Comparison of ENCODE assay signal across 8 mouse cellular contexts in the genomic region with DNA sequence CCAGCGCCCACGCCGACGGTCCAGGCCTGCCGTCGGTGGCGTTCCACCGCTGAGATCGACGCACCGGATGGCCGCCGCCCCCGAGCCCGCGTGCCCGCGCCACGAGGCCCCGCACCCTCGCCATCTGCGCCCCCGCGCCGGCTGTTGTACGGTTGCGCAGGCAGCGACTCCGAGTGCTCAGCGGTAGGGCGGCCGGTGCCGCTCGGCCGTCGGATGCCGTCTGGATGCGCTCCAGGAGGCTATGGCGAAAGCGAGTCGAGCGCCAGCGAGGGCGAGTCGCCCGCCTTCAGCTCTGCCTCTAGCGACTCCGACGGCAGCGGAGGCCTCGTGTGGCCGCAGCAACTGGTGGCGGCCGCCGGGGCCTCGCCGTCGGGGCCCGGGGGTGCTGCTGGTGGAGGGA. TPM values are rescaled to one million over a fixed set of nuclear protein-coding genes. Genes with fewer than 3 reads are reported as not detected.
A peak's percentile ranks its signal among the peaks of the same experiment; 100 is the strongest.
DNase-seq lines count a peak whose midpoint lies in the region; ATAC-seq lines count a peak whose summit lies in the region.
"Had no signal": no experiment of that assay in that cellular context is flagged by ENCODE, and none has a peak within 500 bp of the region (broad histone marks: within the 10 kb centered on the region; RNA-seq: fewer than 3 reads in every experiment).

No protein-coding gene starts in this region.

- ATAC-seq in lung, embryonic 15.5 days (ENCODE audit: borderline replicate concordance, extremely low read depth, low FRiP score, low TSS enrichment), result no peak
- no peak for ATAC-seq in forebrain, embryonic 11.5 days (replicated peaks; ENCODE audit: low FRiP score)
- ATAC-seq in intestine, embryonic 16.5 days, result no peak
- ATAC-seq in stomach, embryonic 15.5 days (ENCODE audit: insufficient read depth, low FRiP score, low read depth), result no peak

- peaks cover 28% of the 10 kb centered on the region for H3K27me3 ChIP-seq in lung, embryonic 15.5 days
- H3K27me3 ChIP-seq in forebrain, embryonic 11.5 days (ENCODE audit: control insufficient read depth, insufficient read depth, low read length), result peaks cover 35% of the 10 kb centered on the region
- peaks cover 19% of the 10 kb centered on the region for H3K27me3 ChIP-seq in intestine, embryonic 16.5 days (replicated peaks; ENCODE audit: control insufficient read depth, insufficient read depth, low read length)
- peaks cover 16% of the 10 kb centered on the region; the same call in 1 of the 2 replicates for H3K27me3 ChIP-seq in stomach, embryonic 15.5 days (replicated peaks)

- peak overlapping the region; percentile 36 for H3K4me3 ChIP-seq in lung, embryonic 15.5 days
- peak overlapping the region; percentile 21; the same call in 1 of the 2 replicates for H3K4me3 ChIP-seq in forebrain, embryonic 11.5 days (ENCODE audit: low read depth, low read length)
- peak overlapping the region; percentile 42 for H3K4me3 ChIP-seq in intestine, embryonic 16.5 days (ENCODE audit: low read length)
- peak overlapping the region; percentile 1; the same call in 1 of the 2 replicates for H3K4me3 ChIP-seq in stomach, embryonic 15.5 days (replicated peaks)

- H3K9ac ChIP-seq in lung, embryonic 15.5 days, result no peak overlapping the region
- no peak overlapping the region for H3K9ac ChIP-seq in forebrain, embryonic 11.5 days (ENCODE audit: low read length)
- H3K9ac ChIP-seq in intestine, embryonic 16.5 days (ENCODE audit: low read depth, low read length), result 0 out of 2 replicates have a peak overlapping the region, but pooled peaks have one; percentile 40
- no peak overlapping the region for H3K9ac ChIP-seq in stomach, embryonic 15.5 days

- WGBS in lung, embryonic 15.5 days, result 56% methylated on average over 59 of the region's 59 CpGs
- WGBS in forebrain, embryonic 11.5 days, result 40% methylated on average over 59 of the region's 59 CpGs
- 50% methylated on average over 59 of the region's 59 CpGs for WGBS in intestine, embryonic 16.5 days
- 52% methylated on average over 59 of the region's 59 CpGs for WGBS in stomach, embryonic 15.5 days

- peaks cover 10% of the 10 kb centered on the region; the same call in 1 of the 2 replicates for H3K9me3 ChIP-seq in lung, embryonic 15.5 days
- peaks cover 7% of the 10 kb centered on the region for H3K9me3 ChIP-seq in forebrain, embryonic 11.5 days (ENCODE audit: control insufficient read depth, low read length)
- peaks cover 15% of the 10 kb centered on the region for H3K9me3 ChIP-seq in intestine, embryonic 16.5 days (ENCODE audit: control insufficient read depth, low read length)
- H3K9me3 ChIP-seq in stomach, embryonic 15.5 days, result 0 out of 2 replicates have a peak, but pooled peaks cover 9% of the 10 kb centered on the region

- peak overlapping the region; percentile 45; the same call in 1 of the 2 replicates for H3K4me2 ChIP-seq in lung, embryonic 15.5 days
- no peak overlapping the region for H3K4me2 ChIP-seq in forebrain, embryonic 11.5 days (ENCODE audit: low read depth, low read length, severe bottlenecking)
- H3K4me2 ChIP-seq in intestine, embryonic 16.5 days (ENCODE audit: low read depth, low read length), result peak overlapping the region; percentile 44; the same call in 1 of the 2 replicates
- no peak overlapping the region; the same call in 1 of the 2 replicates for H3K4me2 ChIP-seq in stomach, embryonic 15.5 days

- peaks cover 38% of the 10 kb centered on the region for H3K36me3 ChIP-seq in lung, embryonic 15.5 days
- peaks cover 3% of the 10 kb centered on the region; the same call in 1 of the 2 replicates for H3K36me3 ChIP-seq in forebrain, embryonic 11.5 days (ENCODE audit: control insufficient read depth, insufficient read depth, low read length)
- peaks cover 32% of the 10 kb centered on the region for H3K36me3 ChIP-seq in intestine, embryonic 16.5 days (ENCODE audit: control insufficient read depth, insufficient read depth, low read length)
- H3K36me3 ChIP-seq in stomach, embryonic 15.5 days, result peaks cover 37% of the 10 kb centered on the region

- DNase-seq in lung, adult 18-20 months, result no peak
- no peak for DNase-seq in forebrain, embryonic 11.5 days (ENCODE audit: low spot score)
- no peak for DNase-seq in adrenal gland, adult 8-10 months
- DNase-seq in layer of hippocampus, adult 8-10 months (ENCODE audit: low spot score in 2 of 2), result no peak

- peaks cover 19% of the 10 kb centered on the region for H3K4me1 ChIP-seq in lung, embryonic 15.5 days
- peaks cover 7% of the 10 kb centered on the region; the same call in 1 of the 2 replicates for H3K4me1 ChIP-seq in forebrain, embryonic 11.5 days (replicated peaks; ENCODE audit: control insufficient read depth, insufficient read depth, low read length)
- peaks cover 8% of the 10 kb centered on the region; the same call in 1 of the 2 replicates for H3K4me1 ChIP-seq in intestine, embryonic 16.5 days (ENCODE audit: control insufficient read depth, insufficient read depth, low read length)
- H3K4me1 ChIP-seq in stomach, embryonic 15.5 days, result peaks cover 5% of the 10 kb centered on the region; the same call in 1 of the 2 replicates

- no peak overlapping the region for H3K27ac ChIP-seq in lung, embryonic 15.5 days
- H3K27ac ChIP-seq in forebrain, embryonic 11.5 days (ENCODE audit: low read depth, low read length), result no peak overlapping the region
- H3K27ac ChIP-seq in intestine, embryonic 16.5 days (ENCODE audit: low read length), result no peak overlapping the region
- no peak overlapping the region for H3K27ac ChIP-seq in stomach, embryonic 15.5 days

RNA-seq across cellular contexts. Expression of a gene that starts 5.7 kb away (rescaled TPM):
- polyA plus RNA-seq in lung, embryonic 15.5 days (2015; fragmentation: Nextera tagmentation; extraction: Ambion mirVana), result 11.2 and 12.0 TPM in 2 replicates
- 7.3 and 7.4 TPM in 2 replicates for polyA plus RNA-seq in forebrain, embryonic 11.5 days (2014; fragmentation: Nextera tagmentation; extraction: Ambion mirVana)
- polyA plus RNA-seq in intestine, embryonic 16.5 days (2015; fragmentation: Nextera tagmentation; extraction: Ambion mirVana), result 7.8 and 9.2 TPM in 2 replicates
- polyA plus RNA-seq in stomach, embryonic 15.5 days (2015; fragmentation: Nextera tagmentation; extraction: Ambion mirVana), result 8.9 and 9.8 TPM in 2 replicates
- total RNA-seq in adrenal gland, adult 8-10 months (2022), result 1 to 10 TPM in 1 of 4 experiments, under 1 TPM in 1, not detected in 2; 1.00 to 1.0 TPM
- 1 to 10 TPM; 1.3 to 3.4 (median 2.5) TPM for total RNA-seq in layer of hippocampus, adult 8-10 months (2022)
- total RNA-seq: monocyte, adult 5-6 weeks had no signal

RNA-seq across cellular contexts. Expression of a gene that starts 10.8 kb away (rescaled TPM):
- 3.5 and 3.7 TPM in 2 replicates for polyA plus RNA-seq in lung, embryonic 15.5 days (2015; fragmentation: Nextera tagmentation; extraction: Ambion mirVana)
- 4.8 and 7.0 TPM in 2 replicates for polyA plus RNA-seq in forebrain, embryonic 11.5 days (2014; fragmentation: Nextera tagmentation; extraction: Ambion mirVana)
- polyA plus RNA-seq in intestine, embryonic 16.5 days (2015; fragmentation: Nextera tagmentation; extraction: Ambion mirVana), result 1.6 and 1.7 TPM in 2 replicates
- 3.9 and 4.6 TPM in 2 replicates for polyA plus RNA-seq in stomach, embryonic 15.5 days (2015; fragmentation: Nextera tagmentation; extraction: Ambion mirVana)
- total RNA-seq in adrenal gland, adult 8-10 months (2022), result 1 to 10 TPM; 4.2 to 5.9 (median 4.6) TPM
- total RNA-seq in layer of hippocampus, adult 8-10 months (2022), result 100 to 1,000 TPM; 142 to 151 (median 149) TPM
- total RNA-seq: monocyte, adult 5-6 weeks had no signal

RNA-seq across cellular contexts. Expression of a gene that starts 20.4 kb away (rescaled TPM):
- polyA plus RNA-seq in lung, embryonic 15.5 days (2015; fragmentation: Nextera tagmentation; extraction: Ambion mirVana), result 2.0 and 2.4 TPM in 2 replicates
- polyA plus RNA-seq in forebrain, embryonic 11.5 days (2014; fragmentation: Nextera tagmentation; extraction: Ambion mirVana), result 0.11 and 0.39 TPM in 2 replicates
- polyA plus RNA-seq in intestine, embryonic 16.5 days (2015; fragmentation: Nextera tagmentation; extraction: Ambion mirVana), result 2.5 and 3.2 TPM in 2 replicates
- 2.4 and 2.5 TPM in 2 replicates for polyA plus RNA-seq in stomach, embryonic 15.5 days (2015; fragmentation: Nextera tagmentation; extraction: Ambion mirVana)
- total RNA-seq in adrenal gland, adult 8-10 months (2022), result 1 to 10 TPM; 2.4 to 3.3 (median 2.6) TPM
- total RNA-seq in layer of hippocampus, adult 8-10 months (2022), result not detected

RNA-seq across cellular contexts. Expression of a gene that starts 38.0 kb away (rescaled TPM):
- 101 and 104 TPM in 2 replicates for polyA plus RNA-seq in lung, embryonic 15.5 days (2015; fragmentation: Nextera tagmentation; extraction: Ambion mirVana)
- 276 and 285 TPM in 2 replicates for polyA plus RNA-seq in forebrain, embryonic 11.5 days (2014; fragmentation: Nextera tagmentation; extraction: Ambion mirVana)
- 163 and 171 TPM in 2 replicates for polyA plus RNA-seq in intestine, embryonic 16.5 days (2015; fragmentation: Nextera tagmentation; extraction: Ambion mirVana)
- polyA plus RNA-seq in stomach, embryonic 15.5 days (2015; fragmentation: Nextera tagmentation; extraction: Ambion mirVana), result 101 and 113 TPM in 2 replicates
- 100 to 1,000 TPM; 278 to 314 (median 294) TPM for total RNA-seq in adrenal gland, adult 8-10 months (2022)
- total RNA-seq in layer of hippocampus, adult 8-10 months (2022), result 1,000 to 10,000 TPM; 1,722 to 2,104 (median 1,900) TPM

RNA-seq across cellular contexts. Expression of a gene that starts 43.2 kb away (rescaled TPM):
- 18.9 and 19.7 TPM in 2 replicates for polyA plus RNA-seq in lung, embryonic 15.5 days (2015; fragmentation: Nextera tagmentation; extraction: Ambion mirVana)
- polyA plus RNA-seq in forebrain, embryonic 11.5 days (2014; fragmentation: Nextera tagmentation; extraction: Ambion mirVana), result 11.0 and 11.6 TPM in 2 replicates
- 10.3 and 11.5 TPM in 2 replicates for polyA plus RNA-seq in intestine, embryonic 16.5 days (2015; fragmentation: Nextera tagmentation; extraction: Ambion mirVana)
- polyA plus RNA-seq in stomach, embryonic 15.5 days (2015; fragmentation: Nextera tagmentation; extraction: Ambion mirVana), result 11.6 and 12.2 TPM in 2 replicates
- total RNA-seq in adrenal gland, adult 8-10 months (2022), result 10 to 100 TPM; 17.0 to 27.1 (median 20.9) TPM
- total RNA-seq in layer of hippocampus, adult 8-10 months (2022), result 1 to 10 TPM; 5.6 to 7.8 (median 6.6) TPM

Comparison
In these comparisons a context has a peak if more than half of its experiments do, and no peak if none do; other contexts are left out.
1. H3K4me2 ChIP-seq: peak in lung, embryonic 15.5 days (single experiment) and intestine, embryonic 16.5 days (single experiment); none in forebrain, embryonic 11.5 days (single experiment) and stomach, embryonic 15.5 days (single experiment).
2. Peak in every context shown above with its lines, with median percentiles within 50 percentile points of each other: H3K4me3 ChIP-seq.